Mouse (Mus musculus) megakaryocyte progenitor cell, adult 5-6 weeks (primary cell): ENCODE results near the gene Lsm2. TPM values are rescaled to one million over a fixed set of nuclear protein-coding genes. Genes with fewer than 3 reads are reported as not detected.
A peak's percentile ranks its signal among the peaks of the same experiment; 100 is the strongest.

Experiments used
- ATAC-seq: replicated peaks from 2 replicates; pipeline ENCODE4 v1.8.0; 2016; ENCODE audit warnings: mild to moderate bottlenecking, moderate TSS enrichment, inconsistent platforms; ENCODE audit not compliant: poor library complexity
- total RNA-seq, 2 experiments: library from RNA; stranded (forward) in 1 of 2; stranded (reverse) in 1 of 2; fragments of 157-497, 149-512 nt in 1 of 2; fragments of 200-1000 nt in 1 of 2; gene quantifications; 2 replicates each; pipeline versions ENCODE4 v1.2.3 to v1.2.4; 2015 to 2017

Gene Lsm2
- total RNA-seq, 2 experiments from 2014 or later = 78.0 to 253 TPM

GRCm38 (mm10) chr17:35007387-35007991 lies 25.8 kb downstream of the Lsm2 start:
- ATAC-seq = 0 out of 2 replicates have a peak, but pooled peaks have one; percentile 42

- ATAC-seq = no peak
These were observed 27.9 kb downstream of the Lsm2 start for GRCm38 (mm10) chr17:35009586-35009985.

GRCm38 (mm10) chr17:35011440-35011839 lies 29.8 kb downstream of the Lsm2 start:
- no peak for ATAC-seq

- no peak for ATAC-seq
These were observed 30.8 kb downstream of the Lsm2 start for GRCm38 (mm10) chr17:35012430-35012829.

GRCm38 (mm10) chr17:35013221-35013620 lies 31.6 kb downstream of the Lsm2 start:
- no peak for ATAC-seq

GRCm38 (mm10) chr17:35015296-35015695 lies 33.6 kb downstream of the Lsm2 start:
- no peak for ATAC-seq

GRCm38 (mm10) chr17:35016376-35016775 lies 34.7 kb downstream of the Lsm2 start, which contains the start of gene Vwa7:
Gene Vwa7, plus strand, starts transcription at chr17:35016579.
- peak; percentile 49 for ATAC-seq

- no peak for ATAC-seq
These were observed 35.4 kb downstream of the Lsm2 start for GRCm38 (mm10) chr17:35016791-35017705.

GRCm38 (mm10) chr17:35017706-35018030 lies 36.0 kb downstream of the Lsm2 start:
- ATAC-seq = no peak

- no peak for ATAC-seq
These were observed 36.5 kb downstream of the Lsm2 start for GRCm38 (mm10) chr17:35018171-35018570.

GRCm38 (mm10) chr17:35019894-35020293 lies 38.2 kb downstream of the Lsm2 start:
- no peak for ATAC-seq

GRCm38 (mm10) chr17:35020551-35020950 lies 38.9 kb downstream of the Lsm2 start:
- ATAC-seq = no peak

- peak; percentile 64 for ATAC-seq
These were observed 39.6 kb downstream of the Lsm2 start for GRCm38 (mm10) chr17:35021163-35021808.

GRCm38 (mm10) chr17:35021842-35022477 lies 40.3 kb downstream of the Lsm2 start:
- peak; percentile 74 for ATAC-seq

- no peak for ATAC-seq
These were observed 40.9 kb downstream of the Lsm2 start for GRCm38 (mm10) chr17:35022541-35023060.

GRCm38 (mm10) chr17:35023221-35023620 lies 41.6 kb downstream of the Lsm2 start:
- ATAC-seq = no peak

- no peak; the same call in 1 of the 2 replicates for ATAC-seq
These were observed 42.1 kb downstream of the Lsm2 start for GRCm38 (mm10) chr17:35023756-35024155.

GRCm38 (mm10) chr17:35024261-35024660 lies 42.6 kb downstream of the Lsm2 start:
- ATAC-seq = no peak

GRCm38 (mm10) chr17:35024691-35025488 lies 43.2 kb downstream of the Lsm2 start:
- no peak for ATAC-seq

GRCm38 (mm10) chr17:35026206-35026605 lies 44.5 kb downstream of the Lsm2 start:
- no peak for ATAC-seq
